Mouse (Mus musculus) lung, adult 18-20 months (tissue): ENCODE data around the gene A130010J15Rik.
A peak's percentile ranks its signal among the peaks of the same experiment; 100 is the strongest.

Experiments used
- DNase-seq, 2 experiments: peaks; one replicate each; pipeline ENCODE4 v3.0.0; 2022; ENCODE audit warnings: mixed read lengths in 2 of 2

A130010J15Rik gene

DNA sequence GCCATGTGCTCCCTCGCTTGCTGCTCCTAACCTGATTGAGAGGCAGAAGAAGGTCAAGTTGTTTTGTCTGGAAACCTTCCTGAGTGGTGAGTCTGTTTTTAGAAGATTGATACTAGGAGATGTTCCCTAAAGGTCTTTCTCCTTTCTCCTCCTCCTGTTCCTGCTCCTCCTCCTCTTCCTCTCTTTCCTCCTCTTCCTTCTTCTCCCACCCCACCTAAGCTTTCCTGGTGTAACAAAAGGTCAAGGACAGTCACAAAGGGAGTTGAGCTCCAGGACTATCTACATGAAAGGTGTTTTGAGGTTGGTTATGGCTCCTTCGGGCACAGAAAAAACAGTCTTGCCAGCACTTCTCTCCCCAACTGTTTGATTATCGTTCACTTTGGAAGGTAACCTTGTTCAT, at the start of gene A130010J15Rik:
A130010J15Rik (plus strand) TSS at position 301 of the 400 bp plus-strand sequence.
- DNase-seq, result no peak

DNA sequence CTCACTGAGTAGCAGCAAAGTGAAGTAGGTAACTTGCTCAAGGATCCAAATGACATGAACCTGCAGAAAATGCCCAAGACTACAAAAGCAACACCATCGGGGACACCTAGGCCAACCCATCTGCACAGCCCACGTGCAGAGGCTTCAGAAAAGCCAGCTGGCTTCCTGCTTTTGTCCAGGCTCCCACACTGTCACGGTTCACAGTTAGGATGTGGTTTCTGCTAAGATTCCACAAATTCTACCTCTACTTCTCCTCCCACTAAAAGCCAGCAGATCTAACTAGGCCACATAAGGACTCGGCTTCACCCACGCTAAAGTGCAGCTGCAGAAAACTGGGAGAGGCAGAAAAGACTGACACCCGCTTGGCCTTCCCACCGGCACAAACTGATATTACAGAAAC, 45.1 kb upstream of the A130010J15Rik start:
- DNase-seq, result no peak

DNA sequence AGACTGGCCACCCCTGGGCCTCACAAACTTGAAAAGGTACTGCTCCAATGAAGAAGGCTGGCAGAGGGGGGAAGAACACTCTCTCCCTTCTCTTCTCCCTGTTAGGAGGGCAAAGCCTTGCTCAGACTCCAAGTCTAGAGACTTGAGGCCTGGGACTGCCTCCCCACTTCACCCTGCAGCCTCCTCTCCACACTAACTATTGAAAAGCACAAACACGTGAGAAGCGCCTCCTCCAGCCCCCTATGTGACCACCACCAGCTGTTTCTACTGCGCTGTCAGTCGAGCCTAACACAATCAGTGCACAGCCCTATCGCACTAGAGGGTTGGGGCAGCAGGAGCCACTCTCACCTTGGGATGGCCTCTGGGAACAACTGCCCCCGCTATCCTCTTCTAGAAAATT, 44.6 kb upstream of the A130010J15Rik start:
- no peak for DNase-seq

DNA sequence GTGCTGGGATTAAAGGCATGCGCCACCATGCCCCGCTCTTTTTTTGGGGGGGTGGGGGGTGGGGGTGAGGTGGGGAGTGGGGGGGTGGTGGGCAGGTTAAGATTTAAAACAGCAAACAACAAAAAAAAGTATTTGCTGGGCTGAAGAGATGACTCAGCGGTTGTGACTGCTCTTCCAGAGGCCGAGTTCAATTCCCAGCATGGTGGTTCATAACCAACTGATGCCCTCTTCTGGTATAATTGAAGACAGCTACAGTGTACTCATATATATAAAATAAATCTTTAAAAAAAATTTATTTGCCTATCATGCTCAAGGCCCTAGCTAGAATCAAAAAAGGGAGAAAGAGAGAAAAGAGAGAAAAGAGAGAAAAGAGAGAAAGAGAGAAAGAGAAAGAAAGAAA, 42.0 kb upstream of the A130010J15Rik start:
- no peak for DNase-seq

DNA sequence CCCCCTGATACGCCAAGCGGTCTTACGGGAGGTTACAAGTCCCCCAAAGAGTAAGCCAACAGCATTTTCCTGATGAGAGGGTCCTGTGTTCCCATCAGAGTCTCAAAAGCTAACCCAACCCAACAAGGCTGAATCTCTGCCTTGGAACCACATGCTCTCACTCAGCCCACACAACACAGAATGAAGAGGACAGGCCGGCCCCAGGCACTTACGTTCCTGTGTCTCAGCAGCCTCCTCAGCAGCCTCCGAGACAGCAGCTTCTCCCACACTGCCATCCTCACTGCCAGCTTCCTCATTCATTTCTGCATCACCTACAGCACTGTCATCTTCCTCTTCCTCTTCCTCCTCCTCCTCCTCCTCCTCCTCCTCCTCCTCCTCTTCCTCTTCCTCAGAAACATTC, 39.8 kb upstream of the A130010J15Rik start:
- no peak for DNase-seq

DNA sequence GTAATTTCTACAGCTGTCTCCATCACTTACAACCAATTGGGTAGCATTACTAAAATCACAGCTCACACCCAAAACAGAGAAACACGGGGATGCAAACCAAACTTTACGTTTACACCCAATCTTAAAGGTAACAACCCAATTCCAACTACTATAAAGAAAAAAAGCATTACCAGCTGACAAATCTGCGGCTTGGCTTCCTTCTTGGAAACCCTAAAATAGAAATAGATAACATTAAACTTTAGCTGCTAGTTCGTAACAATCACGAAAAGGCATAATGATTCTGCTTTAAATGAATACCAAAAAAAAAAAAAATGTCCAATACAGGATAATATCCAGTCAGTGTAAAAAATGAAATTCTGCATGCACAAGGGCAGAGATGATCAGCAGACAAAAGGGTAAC, 38.5 kb upstream of the A130010J15Rik start:
- DNase-seq, result no peak

DNA sequence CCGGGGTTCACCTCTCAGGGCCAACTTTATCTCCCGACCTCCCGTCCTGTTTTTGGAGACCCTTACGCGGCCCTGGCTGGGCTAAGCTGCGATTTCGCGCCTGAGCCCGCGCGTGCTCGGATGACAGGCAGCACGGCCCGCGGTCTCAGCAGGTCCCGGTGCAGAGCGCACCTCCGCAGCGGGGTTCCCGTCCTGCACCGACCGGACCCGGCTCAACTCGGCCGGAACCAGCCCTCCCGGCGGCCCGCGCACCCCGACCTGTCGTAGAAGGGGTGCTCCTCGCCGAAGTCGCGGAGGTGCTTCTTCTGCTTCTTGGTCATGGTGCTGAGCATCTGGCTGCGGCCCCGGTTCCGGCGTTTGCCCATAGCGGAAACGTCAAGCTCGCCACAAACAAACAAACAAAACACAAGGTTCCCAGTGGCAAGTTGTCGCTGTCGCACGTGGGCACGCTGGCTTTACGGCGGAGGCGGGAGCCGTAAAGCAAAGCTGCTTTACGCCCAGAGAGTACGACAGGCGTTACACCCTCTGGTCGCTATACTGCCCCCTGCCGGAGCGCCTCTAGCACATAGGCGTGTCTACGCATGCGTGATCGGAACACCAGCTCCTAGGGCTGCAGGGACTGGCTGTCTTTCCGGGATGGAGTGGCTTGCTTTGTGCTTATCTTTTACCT, 37.9 kb upstream of the A130010J15Rik start, which contains the start of gene Diexf:
Diexf (minus strand) TSS at position 487 of the 670 bp plus-strand sequence.
- peak; percentile 94 to 97 for DNase-seq

DNA sequence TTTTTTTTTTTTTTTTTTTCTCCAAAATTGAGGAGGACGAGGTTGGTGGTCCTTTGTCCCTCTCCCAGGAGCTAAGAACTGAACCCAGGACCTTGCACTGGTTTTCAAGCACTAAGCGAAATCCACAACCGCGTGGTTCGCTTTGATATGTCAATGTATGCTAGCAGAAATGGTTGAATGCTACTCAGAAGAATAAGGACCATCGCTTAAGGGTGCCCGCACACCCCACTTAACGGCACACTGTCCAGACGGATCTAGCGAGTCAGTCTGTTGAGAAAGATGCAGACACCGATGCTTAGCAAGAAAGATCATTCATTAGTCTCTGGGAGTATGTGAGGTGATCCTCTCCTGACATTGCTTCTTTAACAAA, 37.4 kb upstream of the A130010J15Rik start:
- no peak for DNase-seq

DNA sequence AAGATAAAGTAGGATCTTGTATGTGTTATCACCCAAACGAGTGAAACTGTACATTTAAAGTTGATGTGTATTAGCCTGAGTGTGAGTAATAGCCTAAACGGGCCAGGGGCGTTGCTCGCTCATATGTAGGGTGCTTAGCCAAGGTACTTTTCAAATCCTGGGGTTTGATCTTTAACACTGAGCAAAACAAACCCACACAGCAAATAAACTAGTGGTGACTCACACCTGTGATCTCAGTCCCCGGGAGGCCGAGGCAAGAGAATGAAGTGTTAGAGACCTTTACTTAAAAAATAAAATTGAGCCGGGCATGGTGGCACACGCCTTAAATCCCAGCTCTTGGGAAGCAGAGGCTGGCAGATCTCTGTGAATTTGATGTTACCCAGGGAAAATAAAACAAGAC, 37.0 kb upstream of the A130010J15Rik start:
- no peak for DNase-seq

DNA sequence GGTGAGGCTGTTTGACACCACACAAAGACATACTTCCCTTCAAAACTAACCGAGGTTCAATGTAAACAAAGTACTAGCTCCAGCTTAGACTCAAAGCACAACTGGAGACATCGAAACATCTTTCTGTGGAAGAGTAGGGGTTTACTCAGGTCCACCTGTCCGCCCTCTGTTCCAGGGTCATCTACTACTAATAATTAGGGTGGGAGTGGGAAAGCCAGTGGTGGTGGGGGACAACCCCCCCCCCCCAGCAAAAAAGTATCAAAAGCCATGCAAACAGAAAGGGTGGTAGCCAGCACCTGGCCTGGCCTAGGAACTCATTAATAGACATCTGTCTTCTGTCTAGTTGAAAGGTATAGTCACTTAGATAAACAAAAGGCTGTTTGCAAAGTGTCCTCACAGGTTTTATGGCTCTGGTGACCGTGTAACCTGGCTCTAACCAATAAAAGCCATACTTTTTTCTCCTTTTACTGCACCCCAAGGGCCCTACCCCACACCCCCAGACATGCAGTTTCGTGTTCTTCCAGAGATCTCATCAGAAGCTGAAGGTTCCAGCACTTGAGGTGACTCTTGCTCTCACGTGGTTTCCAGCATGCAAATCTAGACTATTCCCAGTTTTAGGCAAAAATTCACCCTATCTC, 36.4 kb upstream of the A130010J15Rik start:
- no peak for DNase-seq

DNA sequence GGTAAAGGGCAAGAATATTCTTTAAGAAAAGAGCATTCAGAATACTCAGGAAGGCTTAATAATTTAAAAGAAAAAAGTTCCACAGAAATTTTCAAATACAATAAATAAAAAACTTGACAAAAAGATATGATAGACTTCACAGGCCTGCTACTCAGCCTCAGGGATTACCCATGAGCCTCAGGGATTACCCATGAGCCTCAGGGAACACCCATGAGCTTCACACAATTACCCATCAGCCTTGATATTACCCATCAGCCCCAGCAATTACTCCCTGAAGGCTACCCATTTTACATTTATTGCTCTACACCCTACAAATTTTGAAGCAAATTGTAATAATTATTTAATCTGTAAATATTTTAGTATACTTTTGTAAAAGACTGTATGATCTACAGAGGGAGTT, 35.5 kb upstream of the A130010J15Rik start:
- DNase-seq, result no peak

DNA sequence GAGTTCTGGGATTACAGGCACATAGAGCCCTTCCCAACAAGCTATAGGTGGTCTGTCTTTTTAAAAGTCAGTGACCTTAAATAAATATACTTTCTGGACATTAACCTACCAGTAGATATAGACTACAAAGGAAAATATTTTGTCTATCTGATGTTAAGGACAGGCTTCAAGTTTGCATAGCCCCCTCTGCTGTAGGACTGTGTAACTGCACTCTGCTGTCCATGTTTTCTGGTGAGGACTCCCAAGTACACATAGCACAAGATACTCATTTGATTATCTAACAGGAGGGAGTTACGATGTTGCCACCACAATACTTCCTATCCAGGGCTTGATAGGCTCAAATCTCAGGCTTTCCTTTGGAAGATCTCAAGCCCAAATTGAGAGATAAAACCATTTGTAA, 34.1 kb upstream of the A130010J15Rik start:
- DNase-seq, result no peak

DNA sequence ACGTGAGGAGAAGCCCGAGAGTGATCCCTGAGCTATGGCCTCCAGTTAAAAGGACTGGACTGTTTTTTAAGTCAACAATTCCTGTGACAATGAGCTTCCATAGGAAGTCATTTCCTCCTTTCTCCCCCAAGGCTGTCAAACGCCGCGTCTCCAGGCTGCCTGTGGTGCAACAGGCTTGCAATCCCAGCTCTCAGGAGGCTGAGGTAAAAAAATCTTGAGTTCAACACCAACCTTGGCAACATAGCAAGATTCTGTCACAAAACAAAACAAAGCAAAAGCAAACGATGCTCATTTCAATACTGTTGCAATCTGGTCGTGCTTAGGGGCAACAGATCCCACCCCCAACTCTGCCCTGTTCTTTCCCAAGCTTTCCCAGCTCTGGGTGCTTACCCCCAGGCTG, 29.8 kb upstream of the A130010J15Rik start:
- no peak for DNase-seq

DNA sequence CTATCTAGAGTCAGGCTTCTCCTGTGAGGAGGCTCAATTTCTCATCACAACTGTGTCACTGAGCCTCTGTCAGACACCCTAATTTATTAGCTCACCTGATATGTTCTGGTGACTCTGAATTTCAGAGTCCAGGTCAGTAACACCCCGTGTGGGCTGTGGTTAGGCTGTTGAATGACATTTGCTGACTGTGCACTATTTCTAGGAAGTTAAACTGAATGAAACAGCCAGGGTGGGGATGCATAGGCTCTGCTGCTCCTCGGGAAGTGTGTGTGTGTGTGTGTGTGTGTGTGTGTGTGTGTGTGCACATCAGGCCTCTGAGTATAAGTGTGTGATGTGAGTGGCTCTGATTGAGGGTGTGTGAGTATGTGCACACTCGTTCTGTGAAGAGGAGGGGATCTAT, 29.2 kb upstream of the A130010J15Rik start:
- no peak for DNase-seq

DNA sequence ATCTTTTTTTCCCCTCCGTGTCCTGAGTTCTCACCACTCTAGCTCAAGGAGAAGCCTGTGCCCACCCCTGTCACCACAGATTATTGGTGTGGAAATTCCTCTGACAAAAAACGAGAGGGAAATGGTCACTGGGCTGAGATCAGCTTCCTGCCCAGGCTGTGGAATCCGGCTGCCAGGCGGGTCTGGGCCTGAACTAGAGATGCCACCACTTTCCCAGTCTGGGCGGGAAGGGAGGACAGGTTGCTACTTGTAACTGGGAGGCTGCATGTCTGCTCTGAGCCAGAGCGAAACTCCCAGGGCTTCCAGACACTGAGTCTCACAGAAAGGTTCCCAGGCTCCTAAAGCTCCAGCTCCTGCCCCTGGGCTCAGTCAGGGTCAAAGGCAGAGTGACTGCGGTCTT, 26.7 kb upstream of the A130010J15Rik start:
- DNase-seq, result no peak

DNA sequence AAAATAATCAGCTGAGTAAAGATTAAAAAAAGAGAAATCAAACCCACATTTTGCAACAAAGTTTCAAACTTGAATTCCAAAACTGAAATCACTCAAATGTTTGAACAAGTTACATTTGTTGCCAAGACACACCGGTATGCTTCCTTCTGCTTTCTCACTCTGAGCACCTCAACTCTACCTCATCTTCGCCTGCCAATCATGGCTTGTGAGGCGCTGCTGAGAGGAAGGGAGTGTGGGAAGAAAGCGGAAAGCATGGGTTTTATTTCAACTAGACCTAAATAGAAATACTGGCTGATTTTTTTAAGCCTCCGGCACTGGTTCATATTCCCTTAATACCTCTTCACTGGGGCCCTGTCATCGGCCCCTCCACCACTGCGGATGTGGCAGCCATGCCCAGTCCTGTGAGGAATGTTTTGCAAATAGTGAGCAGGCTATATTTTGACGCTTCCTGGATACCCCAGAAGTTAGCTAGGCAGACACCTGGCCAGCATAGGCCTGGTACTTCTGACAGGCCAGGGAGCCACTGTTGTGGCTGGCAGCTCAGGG, 25.3 kb upstream of the A130010J15Rik start:
- no peak for DNase-seq

DNA sequence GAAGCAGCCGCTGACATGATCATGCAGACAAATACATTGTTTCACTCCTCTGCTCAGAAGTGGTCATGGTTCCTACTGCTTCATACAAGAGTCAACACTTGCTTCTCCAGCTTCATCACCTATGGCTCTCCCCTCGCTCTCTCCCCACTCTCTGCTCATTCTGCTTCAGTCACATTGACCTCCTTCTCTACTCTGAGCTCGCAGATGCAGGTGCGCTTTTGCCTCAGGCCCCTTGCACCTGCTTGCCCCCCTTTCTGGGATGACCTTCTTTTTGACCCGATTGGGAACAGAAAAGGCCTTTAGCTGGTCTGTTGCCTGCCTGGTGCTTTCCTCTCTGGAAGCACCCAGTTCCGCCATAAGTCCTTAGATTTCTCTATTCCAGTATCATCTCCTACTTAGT, 23.3 kb upstream of the A130010J15Rik start:
- no peak for DNase-seq

DNA sequence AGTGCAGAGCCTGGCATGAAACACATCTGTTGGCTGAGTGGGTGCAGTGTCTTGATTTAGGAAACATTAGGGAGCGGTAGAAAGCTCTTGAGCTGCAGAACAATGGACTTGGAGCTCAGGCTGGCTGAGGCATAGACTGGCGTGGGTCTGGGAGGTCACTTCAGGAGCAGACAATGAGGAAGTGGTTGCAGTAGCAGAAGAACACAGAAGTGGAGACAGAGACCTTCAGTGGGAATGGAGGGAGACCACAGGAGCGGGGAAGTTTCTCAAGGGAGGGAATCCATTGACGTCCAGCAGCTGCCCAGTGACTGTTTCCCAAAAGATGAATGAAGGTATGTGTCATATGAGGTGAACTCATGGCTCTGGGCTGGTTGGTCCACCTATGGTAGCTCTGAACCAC, 22.7 kb upstream of the A130010J15Rik start:
- no peak for DNase-seq

DNA sequence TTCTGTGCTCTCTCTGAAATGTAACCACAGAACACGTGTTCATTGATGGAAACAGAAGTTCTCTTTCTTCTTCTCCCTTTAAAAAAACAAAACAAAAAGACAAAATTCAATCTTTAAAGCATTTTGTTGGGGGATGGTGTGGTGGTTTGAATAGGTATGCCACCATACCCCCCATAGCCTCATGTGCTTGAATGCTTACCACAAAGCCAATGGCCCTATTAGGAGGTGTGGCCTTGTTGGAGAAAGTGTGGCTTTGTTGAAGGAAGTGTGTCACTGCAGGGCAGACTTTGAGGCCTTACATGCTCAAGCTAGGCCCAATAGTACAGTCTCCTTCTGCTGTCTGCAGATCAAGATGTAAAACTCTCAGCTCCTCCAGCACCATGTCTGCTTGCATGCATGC, 21.4 kb upstream of the A130010J15Rik start:
- no peak for DNase-seq

DNA sequence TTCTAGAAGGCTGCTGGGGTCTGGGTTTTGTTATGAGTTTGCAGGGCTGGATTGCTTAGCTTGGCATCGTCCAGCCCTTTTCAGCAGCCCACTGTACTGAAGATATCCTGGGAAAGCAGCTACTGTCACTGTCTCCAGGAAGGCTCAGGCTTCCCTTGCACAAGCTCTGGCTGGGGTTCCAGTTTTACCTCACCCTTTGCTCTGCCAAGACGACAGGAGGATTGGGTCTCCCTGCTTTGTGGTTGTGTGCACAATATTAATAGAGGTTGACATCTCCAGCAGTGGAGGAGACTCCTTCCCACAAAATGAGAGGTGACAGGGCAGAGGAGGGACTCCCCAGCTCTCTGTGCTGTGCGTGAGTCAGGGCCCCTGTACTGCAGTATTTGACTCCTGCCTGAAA, 18.6 kb upstream of the A130010J15Rik start:
- no peak for DNase-seq

DNA sequence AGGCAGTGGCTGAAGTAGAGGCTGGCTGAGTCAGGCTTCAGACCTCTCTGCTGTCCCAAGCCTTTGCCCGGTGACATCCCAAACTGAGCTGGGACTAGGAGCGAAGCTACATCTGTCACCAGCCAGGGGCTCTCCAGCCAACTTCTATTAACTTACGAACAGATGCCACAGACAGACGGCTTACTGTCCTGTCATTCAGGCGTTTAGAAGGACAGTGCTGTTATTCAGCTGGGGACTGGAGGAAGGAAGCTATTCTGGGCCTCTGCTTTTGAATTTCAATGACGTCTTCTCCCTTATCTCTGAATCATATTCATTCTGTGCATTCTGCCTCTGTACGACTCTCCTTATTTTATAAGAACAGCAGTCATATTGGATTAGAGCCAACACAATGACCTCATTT, 16.7 kb upstream of the A130010J15Rik start:
- DNase-seq, result no peak

DNA sequence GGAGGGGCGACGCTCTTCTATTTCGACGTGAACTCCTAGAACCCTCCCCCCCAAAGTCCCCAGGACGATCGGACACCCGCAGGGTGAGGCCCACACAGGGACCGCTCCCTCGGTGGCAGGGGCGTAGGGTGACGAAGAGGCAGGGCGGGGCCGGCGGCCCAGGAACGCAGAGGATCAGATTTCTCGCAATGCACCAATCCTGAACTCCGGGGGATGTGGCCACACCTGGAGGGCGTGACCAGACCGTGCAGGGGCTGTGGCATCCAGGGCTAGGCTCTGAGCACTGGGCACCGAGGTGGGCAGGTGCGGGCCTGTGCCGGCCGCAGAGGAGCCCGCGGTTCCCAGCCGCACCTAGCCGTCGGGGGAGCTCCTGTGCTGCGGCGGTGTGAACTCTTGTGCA, 15.0 kb upstream of the A130010J15Rik start, which contains the start of gene Irf6:
Irf6 (plus strand) TSS at position 240 of the 400 bp plus-strand sequence.
- DNase-seq, result peak; percentile 91 to 93

DNA sequence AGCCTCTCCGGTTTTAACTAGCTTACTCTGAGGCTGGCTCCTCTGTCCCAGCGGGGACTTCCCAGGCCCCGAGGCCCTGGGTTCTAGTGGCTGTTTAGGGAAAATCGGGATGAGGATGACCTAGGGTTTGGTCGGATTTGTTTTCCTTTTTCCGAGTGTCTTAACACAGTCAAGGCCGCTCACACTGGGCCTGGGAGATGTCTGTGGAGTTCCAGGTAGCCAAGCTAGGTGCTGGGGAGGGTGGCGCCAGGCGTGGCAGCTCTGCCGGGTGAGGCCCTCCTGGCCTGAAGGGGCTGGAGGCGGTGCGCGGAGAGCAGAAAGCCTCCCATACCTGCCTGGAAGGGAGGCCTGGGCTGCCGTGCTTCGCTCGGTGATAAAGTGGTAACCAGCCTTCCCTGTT, 14.3 kb upstream of the A130010J15Rik start:
- peak; percentile 52 to 61 for DNase-seq

DNA sequence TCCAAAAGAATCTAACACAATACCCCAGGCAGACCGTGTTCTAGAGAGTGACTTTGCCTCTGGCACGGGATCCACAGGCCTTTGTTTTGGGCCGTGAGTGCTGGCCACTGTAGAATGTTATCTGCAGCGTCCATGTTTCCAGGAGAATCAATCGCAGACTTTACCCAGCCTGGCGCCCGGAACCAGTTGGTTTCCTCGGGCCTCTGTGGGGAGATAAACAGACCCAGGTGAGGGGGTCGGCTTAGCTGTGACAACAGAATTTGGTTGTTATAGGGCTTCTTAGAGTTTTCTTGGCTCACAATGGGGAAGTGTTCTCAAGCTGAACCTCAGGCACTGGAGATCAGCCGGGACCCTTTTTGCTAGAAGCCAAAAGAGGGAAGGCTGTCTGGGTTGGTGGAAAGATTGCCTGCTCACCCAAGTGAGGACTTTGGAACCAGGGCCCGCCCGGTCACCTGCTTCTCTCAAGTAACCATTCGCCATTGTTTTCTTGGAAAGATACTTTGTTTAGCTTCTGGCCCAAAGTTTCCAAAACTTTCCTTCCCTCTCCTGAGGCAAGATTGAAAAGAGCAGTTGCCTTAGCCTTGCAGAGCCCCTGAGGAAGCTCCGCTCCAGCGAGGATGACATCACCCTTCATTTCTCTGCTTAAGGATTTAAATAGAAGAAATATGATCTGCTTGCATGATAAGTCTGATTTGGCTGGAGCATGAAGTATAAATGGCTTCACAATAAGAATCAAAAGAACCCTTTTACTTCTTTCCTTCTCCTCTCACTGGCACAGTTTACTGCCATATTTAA, 11.3 kb upstream of the A130010J15Rik start:
- no peak for DNase-seq
